Mouse (Mus musculus): Measurements from ENCODE around the gene Rae1.

Gene Rae1

DNA sequence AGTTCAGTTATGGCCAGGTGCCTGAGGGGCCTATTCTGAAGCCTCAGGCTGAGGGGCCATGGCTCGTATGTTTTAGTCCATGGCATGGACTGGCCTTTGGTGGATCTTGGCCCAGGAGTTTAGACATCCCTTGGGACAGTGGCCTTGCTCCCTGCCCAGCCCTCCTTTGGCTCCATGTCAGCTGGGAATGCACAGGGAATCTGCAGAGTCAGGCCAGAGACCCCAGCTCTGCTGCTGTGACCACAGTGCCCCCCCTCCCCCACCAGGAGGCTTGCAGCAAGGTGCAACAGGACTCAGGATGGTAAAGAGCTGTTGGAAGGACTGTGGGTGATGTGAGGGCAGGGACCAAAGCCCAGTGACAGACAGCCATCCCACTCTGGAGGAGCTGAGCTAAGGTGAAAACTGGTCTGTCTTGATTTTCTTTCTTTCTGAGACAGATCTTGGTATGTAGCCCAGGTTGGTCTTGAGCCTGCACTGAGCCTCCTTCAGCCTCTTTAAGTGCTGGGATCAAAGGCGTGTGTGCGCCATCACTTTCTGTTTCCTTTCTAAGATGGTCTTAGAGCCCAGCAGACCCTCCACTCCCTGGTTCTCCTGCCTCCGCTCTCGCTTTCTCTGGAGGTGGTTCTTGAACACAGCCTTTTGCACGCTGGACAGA lies 27.4 kb downstream of the Rae1 start:
- peak; percentile 14 for DNase-seq (ENCODE audit: low spot score)

DNA sequence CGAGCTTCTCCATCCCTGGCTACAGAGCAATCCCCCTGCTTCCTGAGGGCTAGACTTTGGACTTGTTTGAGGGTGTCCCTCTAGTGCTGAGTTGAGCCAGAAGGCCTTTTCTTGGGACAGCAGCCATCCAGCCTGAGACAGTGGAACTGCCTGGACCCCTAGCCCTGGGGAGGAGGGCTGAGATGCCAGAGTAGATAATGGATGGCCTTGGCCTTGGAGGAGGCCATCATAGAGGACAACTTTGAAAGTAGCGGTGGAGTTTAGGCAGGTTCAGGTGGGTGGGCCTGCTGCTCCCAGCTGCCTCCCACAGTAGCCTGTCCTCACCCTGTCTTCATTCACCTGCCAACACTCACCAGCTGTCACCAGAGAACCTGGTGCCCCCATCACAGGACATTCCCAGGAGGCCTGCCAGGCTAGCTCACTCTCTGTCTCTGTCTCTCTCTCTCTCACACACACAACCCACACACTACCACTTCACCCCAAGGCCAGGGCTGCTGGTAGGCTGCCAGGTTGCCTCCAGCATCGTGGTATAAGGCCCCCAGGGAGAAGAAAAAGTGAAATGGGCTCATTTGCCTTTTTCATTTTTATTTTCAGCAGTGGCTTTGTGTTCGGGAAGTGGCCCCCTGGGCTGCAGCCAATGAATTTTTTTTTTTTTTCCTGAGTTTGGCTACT lies 28.0 kb downstream of the Rae1 start:
- peak; percentile 21 for DNase-seq (ENCODE audit: low spot score)

- no peak for DNase-seq (ENCODE audit: low spot score)
Observed at GRCm38 (mm10) chr2:173028508-173029031, 28.7 kb downstream of the Rae1 start.

DNA sequence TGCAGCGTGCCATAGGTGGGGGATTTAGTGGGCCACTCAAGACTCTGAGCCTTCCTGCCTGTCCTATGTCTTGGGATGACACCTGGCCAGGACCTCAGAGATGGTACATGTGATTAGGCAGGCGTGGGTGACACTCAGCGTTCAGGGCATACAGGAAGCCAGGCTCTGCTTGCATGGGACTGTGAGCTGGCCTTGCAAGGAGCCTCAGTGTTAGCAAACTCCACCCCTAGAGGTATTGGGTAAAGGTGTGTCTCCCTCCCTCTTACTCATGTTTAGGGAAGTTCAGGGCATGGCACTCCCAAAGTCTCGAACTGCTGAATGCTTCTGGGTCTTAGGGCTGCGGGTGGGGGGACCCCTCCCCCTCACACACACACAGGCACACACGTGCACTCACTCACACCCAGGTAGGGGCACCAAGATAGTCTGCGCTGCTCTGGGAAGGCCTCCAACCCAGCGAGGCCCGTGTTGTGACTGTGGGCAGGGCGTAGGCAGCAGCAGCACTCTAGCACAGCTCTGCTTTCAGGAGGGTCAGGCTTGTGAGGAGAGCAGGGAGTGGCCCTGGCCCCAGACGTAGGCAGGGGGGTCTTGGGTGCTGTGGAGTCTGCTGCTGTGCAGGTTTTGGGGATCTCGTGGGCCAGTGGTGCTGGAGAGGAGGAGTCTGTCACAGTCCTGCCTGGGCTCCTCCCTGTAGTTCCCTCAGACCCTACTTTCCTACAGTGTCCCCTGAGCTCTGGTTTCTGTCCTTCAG lies 30.8 kb downstream of the Rae1 start:
- no peak for DNase-seq (ENCODE audit: low spot score)

GRCm38 (mm10) chr2:173033531-173033930 lies 33.6 kb downstream of the Rae1 start:
- DNase-seq (ENCODE audit: low spot score): no peak

- no peak for DNase-seq (ENCODE audit: low spot score)
Observed at GRCm38 (mm10) chr2:173034998-173035397, 35.1 kb downstream of the Rae1 start.

GRCm38 (mm10) chr2:173035653-173036052 lies 35.7 kb downstream of the Rae1 start:
- no peak for DNase-seq (ENCODE audit: low spot score)

GRCm38 (mm10) chr2:173036055-173036454 lies 36.1 kb downstream of the Rae1 start:
- no peak for DNase-seq (ENCODE audit: low spot score)

GRCm38 (mm10) chr2:173036611-173037010 lies 36.7 kb downstream of the Rae1 start:
- no peak for DNase-seq (ENCODE audit: low spot score)

GRCm38 (mm10) chr2:173037347-173037746 lies 37.4 kb downstream of the Rae1 start:
- DNase-seq (ENCODE audit: low spot score): no peak

GRCm38 (mm10) chr2:173037827-173038607 lies 38.1 kb downstream of the Rae1 start:
- DNase-seq (ENCODE audit: low spot score): no peak

GRCm38 (mm10) chr2:173039041-173039440 lies 39.1 kb downstream of the Rae1 start:
- DNase-seq (ENCODE audit: low spot score): no peak

GRCm38 (mm10) chr2:173040803-173041202 lies 40.9 kb downstream of the Rae1 start:
- no peak for DNase-seq (ENCODE audit: low spot score)

DNA sequence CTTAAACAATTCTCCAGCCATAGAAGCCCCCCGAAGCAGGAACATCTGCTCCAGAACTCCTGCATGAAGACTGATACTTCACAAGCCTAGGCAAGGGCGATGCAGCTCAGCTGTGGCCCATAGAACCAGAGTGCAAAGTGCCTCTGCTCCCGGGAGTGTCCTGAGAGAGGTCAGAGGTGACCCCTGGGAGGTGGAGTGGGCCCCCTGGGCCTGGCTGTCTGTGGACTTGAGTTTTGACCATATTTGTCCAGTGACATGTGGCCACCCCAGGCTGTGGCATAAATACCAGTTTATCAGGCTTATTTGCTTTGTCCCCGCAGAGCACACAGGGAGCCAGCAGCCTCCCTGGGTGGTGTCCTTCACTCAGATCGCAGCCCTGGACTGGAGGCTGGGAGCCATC lies 41.3 kb downstream of the Rae1 start:
- DNase-seq (ENCODE audit: low spot score): no peak

- DNase-seq (ENCODE audit: low spot score): no peak
Observed at GRCm38 (mm10) chr2:173041893-173042292, 42.0 kb downstream of the Rae1 start.

DNA sequence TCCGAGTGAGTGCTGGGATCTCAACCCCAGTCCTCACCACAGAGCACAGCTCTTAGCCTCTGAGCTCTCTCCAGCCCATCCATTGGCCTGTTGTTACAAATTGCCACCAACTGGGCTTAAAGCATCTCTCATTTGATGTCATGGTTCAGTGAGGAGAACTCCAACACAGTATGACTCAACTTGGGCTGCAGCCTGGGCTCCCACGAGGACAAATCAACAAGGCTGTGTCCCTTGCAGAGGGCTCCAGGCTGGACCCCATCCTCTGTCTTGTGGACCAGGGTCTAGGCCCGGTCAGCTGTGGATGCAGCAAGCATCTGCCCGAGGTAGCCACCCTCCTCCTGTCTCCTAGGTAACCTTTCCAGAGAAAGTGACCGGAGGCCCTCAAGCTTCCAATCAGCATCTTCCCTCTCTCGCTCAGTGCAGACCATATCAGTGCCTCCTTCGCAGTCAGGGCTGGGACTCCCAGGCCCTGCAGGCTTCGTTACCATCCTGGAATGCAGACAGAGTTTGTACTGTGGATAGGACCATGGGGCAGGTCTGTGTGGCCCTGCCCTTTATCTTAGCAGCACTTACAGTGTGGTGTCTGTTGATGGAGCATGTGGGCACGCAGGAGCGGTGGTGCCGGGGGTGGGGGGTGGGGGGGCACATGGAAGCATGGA lies 42.7 kb downstream of the Rae1 start:
- DNase-seq (ENCODE audit: low spot score): no peak

DNA sequence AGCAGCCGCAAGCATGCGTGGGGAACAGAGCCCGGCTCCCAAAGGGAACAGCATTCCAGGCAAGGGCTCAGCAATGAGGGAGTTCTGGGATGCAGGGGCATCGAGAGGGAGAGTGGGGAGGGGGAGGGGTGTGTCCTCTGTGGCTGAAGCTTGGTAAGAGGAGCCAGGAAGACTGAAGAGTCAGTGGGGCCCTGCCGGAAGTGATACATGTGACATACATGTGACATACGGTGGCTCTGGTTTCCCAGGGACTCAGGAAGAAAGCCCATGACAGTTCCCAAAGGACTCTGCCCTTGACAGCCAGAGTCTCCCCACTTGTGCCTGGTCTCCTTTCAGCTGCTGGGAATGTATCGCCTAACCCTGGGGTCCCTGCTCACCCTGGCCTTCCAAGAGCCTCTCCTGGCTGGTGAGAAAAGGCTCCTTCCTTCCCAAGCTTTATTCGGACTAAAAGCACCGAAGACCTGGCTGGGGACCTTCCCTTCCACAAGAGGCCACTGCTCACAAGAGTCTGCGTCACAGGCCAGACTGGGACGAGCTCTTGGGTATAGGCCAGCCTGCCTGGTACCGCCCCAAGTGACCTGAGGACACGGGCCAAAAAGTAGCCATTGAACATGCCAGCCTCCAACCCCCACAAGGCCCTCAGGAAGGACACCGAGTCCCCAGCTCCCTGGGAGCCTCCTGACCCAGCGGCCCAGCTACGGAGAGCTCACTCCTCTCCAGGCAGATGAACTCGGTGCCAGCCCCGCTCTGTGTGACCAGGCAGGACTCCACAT lies 44.5 kb downstream of the Rae1 start:
- DNase-seq (ENCODE audit: low spot score): no peak

GRCm38 (mm10) chr2:173046582-173047297 lies 46.8 kb downstream of the Rae1 start:
- DNase-seq (ENCODE audit: low spot score): no peak

DNA sequence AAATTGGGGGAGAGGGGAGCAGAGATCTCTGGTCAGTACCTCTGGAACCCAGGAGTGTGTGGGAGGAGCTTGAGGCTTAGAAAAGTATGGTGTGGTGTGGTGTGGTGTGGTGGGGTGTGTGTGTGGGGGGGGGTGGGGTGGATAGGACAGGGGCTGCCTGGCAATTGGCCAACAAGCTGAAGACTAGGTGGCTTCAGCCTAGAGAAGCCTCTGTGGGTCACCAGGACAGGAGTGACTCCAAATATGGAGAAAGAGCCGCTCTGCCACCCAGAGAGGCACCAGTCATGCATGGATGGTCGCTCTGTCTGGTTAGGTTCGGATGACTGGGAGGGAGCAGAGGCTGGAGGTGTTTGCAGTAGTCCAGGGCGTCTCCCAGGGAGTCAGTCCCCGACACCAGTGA lies 47.6 kb downstream of the Rae1 start:
- no peak for DNase-seq (ENCODE audit: low spot score)
